Mouse (Mus musculus) megakaryocyte progenitor cell, adult 5-6 weeks (primary cell): ENCODE measurements around the gene Crybb2. TPM values are rescaled to one million over a fixed set of nuclear protein-coding genes. Genes with fewer than 3 reads are reported as not detected.
A peak's percentile ranks its signal among the peaks of the same experiment; 100 is the strongest.

Source experiments
- ATAC-seq: replicated peaks from 2 replicates; pipeline ENCODE4 v1.8.0; 2016; ENCODE audit warnings: mild to moderate bottlenecking, moderate TSS enrichment, inconsistent platforms; ENCODE audit not compliant: poor library complexity
- total RNA-seq, 2 experiments: library from RNA; stranded (forward) in 1 of 2; stranded (reverse) in 1 of 2; fragments of 157-497, 149-512 nt in 1 of 2; fragments of 200-1000 nt in 1 of 2; gene quantifications; 2 replicates each; pipeline versions ENCODE4 v1.2.3 to v1.2.4; 2015 to 2017

Crybb2 gene
- total RNA-seq, 2 experiments from 2014 or later = not detected

- ATAC-seq = peak; percentile 90
Measured at GRCm38 (mm10) chr5:113091162-113091561, 21.2 kb upstream of the Crybb2 start.

GRCm38 (mm10) chr5:113090750-113091149, 20.8 kb upstream of the Crybb2 start:
- no peak for ATAC-seq

- no peak for ATAC-seq
Measured at GRCm38 (mm10) chr5:113090077-113090690, 20.3 kb upstream of the Crybb2 start.

GRCm38 (mm10) chr5:113087465-113087864, 17.5 kb upstream of the Crybb2 start:
- ATAC-seq = no peak

GRCm38 (mm10) chr5:113086990-113087389, 17.1 kb upstream of the Crybb2 start:
- ATAC-seq = no peak

- no peak for ATAC-seq
Measured at GRCm38 (mm10) chr5:113086439-113086838, 16.5 kb upstream of the Crybb2 start.

- no peak for ATAC-seq
Measured at GRCm38 (mm10) chr5:113085931-113086330, 16.0 kb upstream of the Crybb2 start.

- no peak for ATAC-seq
Measured at GRCm38 (mm10) chr5:113084309-113084708, 14.4 kb upstream of the Crybb2 start.

- no peak for ATAC-seq
Measured at GRCm38 (mm10) chr5:113082356-113083168, 12.6 kb upstream of the Crybb2 start.

- ATAC-seq = no peak
Measured at GRCm38 (mm10) chr5:113081439-113081838, 11.5 kb upstream of the Crybb2 start, which contains the start of gene Crybb3. Crybb3 (minus strand) TSS chr5:113081584.

- ATAC-seq = no peak
Measured at GRCm38 (mm10) chr5:113081020-113081419, 11.1 kb upstream of the Crybb2 start.

- ATAC-seq = peak; percentile 73
Measured at GRCm38 (mm10) chr5:113079783-113080182, 9.9 kb upstream of the Crybb2 start.

- peak; percentile 59 for ATAC-seq
Measured at GRCm38 (mm10) chr5:113078686-113079085, 8.8 kb upstream of the Crybb2 start.

- peak; percentile 98 for ATAC-seq
Measured at GRCm38 (mm10) chr5:113054308-113054707, 15.6 kb downstream of the Crybb2 start.

- no peak for ATAC-seq
Measured at GRCm38 (mm10) chr5:113050581-113051185, 19.2 kb downstream of the Crybb2 start.

GRCm38 (mm10) chr5:113049876-113050275, 20.0 kb downstream of the Crybb2 start:
- ATAC-seq = no peak

- no peak for ATAC-seq
Measured at GRCm38 (mm10) chr5:113045511-113046273, 24.2 kb downstream of the Crybb2 start.

GRCm38 (mm10) chr5:113043531-113043930, 26.4 kb downstream of the Crybb2 start:
- no peak for ATAC-seq

- ATAC-seq = peak; percentile 26; the same call in 1 of the 2 replicates
Measured at GRCm38 (mm10) chr5:113041567-113042071, 28.3 kb downstream of the Crybb2 start.

GRCm38 (mm10) chr5:113040776-113041175, 29.1 kb downstream of the Crybb2 start:
- ATAC-seq = 0 out of 2 replicates have a peak, but pooled peaks have one; percentile 20

- ATAC-seq = no peak
Measured at GRCm38 (mm10) chr5:113038601-113039000, 31.3 kb downstream of the Crybb2 start.
